Mouse (Mus musculus) small intestine, adult 2 months (tissue): ENCODE measurements around the gene Plekhd1.

Experiments
- CTCF ChIP-seq: fragments of 200-500 bp; IDR thresholded peaks from 2 replicates; pipeline ENCODE4 v1.5.1; 2012; ENCODE audit warnings: low read depth, mild to moderate bottlenecking, control low read depth, inconsistent platforms, low read length, moderate library complexity, mixed read lengths; ENCODE audit not compliant: insufficient replicate concordance, insufficient read length; ENCODE audit errors: extremely low read depth
- POLR2A ChIP-seq: fragments of 200-500 bp; IDR thresholded peaks from 2 replicates; pipeline ENCODE4 v1.6.1; 2012; ENCODE audit warnings: low read depth, mild to moderate bottlenecking, control low read depth, inconsistent platforms, low read length, moderate library complexity

DNA sequence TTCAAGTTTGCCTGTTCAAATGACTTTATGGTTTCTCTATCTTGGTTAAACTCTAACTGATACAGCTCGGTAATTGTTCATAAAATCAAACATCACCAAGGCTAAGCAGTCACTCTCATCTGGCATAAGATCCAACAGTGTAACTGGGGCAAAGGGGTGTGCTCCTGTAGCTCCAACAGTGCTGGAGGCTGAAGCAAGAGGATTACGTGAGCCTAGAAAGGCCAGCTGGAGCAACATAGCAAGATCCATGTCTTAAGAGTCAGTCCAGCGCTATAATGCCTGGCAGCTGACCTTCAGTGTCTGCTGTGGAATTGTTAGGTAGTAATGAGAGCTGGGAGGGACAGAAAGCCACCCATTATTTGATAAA, 37.7 kb upstream of the Plekhd1 start:
- no peak for TF ChIP-seq CTCF
- no peak for TF ChIP-seq POLR2A
